Mouse (Mus musculus): ENCODE measurements around the gene Tmem128. TPM values are rescaled to one million over a fixed set of nuclear protein-coding genes. Genes with fewer than 3 reads are reported as not detected.

Gene Tmem128
- polyA plus RNA-seq, 1 experiment from 2014 or later: 104 TPM

DNA sequence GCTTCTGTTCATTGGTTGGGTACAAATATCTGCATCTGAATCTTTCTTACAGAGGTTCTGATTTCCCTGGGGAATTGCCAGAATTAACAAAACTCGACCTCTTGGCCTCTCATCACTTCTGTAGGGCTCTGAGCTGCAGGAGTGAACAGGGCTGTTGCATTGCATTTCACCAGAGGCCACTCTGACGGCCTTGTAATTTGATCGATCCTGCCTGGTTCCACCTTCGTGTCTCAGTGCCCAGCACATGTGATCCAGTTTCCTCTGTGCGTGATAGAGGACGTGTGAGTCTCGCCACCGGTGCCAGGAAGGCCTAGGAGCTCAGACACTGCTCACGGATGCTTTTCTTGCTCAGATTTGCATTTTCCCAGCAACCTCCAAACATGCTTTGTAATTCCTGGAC is 25.7 kb downstream of the Tmem128 start:
- no peaks in the 10 kb centered on the region for H3K4me1 ChIP-seq (replicated peaks)
- ATAC-seq (ENCODE audit: low FRiP score): no peak
- H3K27ac ChIP-seq: no peak overlapping the region
- no peak overlapping the region for H3K4me2 ChIP-seq
- H3K27me3 ChIP-seq: peaks cover 6% of the 10 kb centered on the region
- no peak overlapping the region for H3K9ac ChIP-seq
- 58% methylated on average over 9 of the region's 9 CpGs for WGBS
- no peaks in the 10 kb centered on the region for H3K9me3 ChIP-seq
- no peak overlapping the region for H3K4me3 ChIP-seq
- no peaks in the 10 kb centered on the region for H3K36me3 ChIP-seq

DNA sequence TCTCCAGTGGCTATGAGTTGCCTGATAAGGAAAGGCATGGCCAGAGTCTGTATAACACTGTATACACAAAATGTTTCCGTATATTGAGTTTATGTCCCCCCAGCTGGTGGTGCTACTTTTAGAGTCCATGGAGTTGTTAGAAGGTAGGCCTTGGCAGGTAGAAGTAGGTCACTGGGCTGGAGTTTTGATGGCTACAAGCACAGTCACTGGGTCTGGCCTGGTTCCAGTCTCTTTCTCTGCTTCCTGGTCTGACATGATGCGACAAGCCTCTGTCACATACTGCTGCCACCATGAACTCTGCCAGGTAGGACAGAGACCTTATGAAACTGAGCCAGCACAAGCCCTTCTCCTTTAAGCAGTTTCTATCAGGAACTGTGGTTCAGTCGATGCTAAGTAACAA is 28.5 kb downstream of the Tmem128 start:
- ATAC-seq (ENCODE audit: low FRiP score): no peak
- Histone ChIP-seq H3K27ac (no peak overlapping the region), H3K4me1 (replicated peaks) (no peaks in the 10 kb centered on the region), H3K9ac (no peak overlapping the region), H3K4me2 (no peak overlapping the region), H3K27me3 (no peaks in the 10 kb centered on the region), H3K9me3 (no peaks in the 10 kb centered on the region), H3K36me3 (no peaks in the 10 kb centered on the region), H3K4me3 (no peak overlapping the region)
- WGBS: 90% methylated on average over 3 of the region's 3 CpGs

DNA sequence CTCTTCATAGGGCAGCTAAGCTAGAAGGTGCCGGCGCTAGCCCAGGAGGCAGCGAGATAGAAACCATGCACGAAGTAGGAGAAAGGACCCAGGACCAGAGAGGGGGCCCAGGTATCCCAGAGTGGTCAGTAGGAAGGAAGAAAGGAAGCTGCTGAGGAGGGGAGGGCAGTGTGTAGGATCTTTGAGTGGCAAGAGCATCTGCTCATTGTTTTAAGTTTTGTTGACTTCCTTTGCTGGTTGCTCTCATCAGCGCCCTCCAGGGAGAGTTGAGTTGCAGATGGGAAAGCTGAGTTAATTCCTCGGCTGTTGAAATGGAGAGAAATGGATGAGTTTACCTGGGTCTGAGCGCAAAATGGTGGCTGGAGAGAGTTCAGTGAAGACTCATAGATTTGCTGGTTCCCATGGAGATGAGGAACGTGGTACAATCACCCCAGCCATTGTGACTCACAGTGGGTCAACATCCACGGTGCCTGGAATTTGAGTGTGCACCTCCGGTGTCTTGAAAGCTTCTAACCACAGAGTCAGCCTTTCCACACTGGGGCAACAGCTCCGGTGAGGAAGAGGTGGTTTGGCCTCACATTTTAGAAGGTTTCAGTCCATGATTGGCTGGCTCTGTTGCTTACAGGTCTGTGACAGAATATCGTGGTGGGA is 41.9 kb downstream of the Tmem128 start:
- no peaks in the 10 kb centered on the region for H3K36me3 ChIP-seq
- ATAC-seq (ENCODE audit: low FRiP score): no peak
- H3K4me3 ChIP-seq: no peak overlapping the region
- WGBS: 91% methylated on average over 12 of the region's 12 CpGs
- H3K9ac ChIP-seq: no peak overlapping the region
- no peaks in the 10 kb centered on the region for H3K27me3 ChIP-seq
- H3K9me3 ChIP-seq: no peaks in the 10 kb centered on the region
- no peak overlapping the region for H3K4me2 ChIP-seq
- H3K27ac ChIP-seq: no peak overlapping the region
- H3K4me1 ChIP-seq (replicated peaks): no peaks in the 10 kb centered on the region

DNA sequence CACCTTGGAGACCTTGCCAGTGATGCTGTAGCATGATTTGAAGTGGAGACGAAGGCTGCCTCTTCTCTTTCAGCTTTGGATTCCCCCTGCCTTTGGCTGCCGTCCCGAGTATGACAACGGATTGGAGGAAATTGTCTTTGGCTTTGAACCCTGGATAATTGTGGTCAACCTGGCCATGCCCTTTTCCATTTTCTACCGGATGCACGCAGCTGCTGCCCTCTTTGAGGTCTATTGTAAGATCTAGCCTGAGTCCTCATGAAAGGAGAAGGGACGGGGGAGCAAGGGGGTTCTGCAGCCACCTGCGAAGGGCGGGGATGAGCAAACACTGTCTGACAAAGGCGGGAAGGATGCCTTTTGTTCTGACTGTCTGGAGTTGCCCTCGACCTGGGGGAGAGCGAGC is 42.7 kb downstream of the Tmem128 start:
- 16% methylated on average over 12 of the region's 12 CpGs for WGBS
- no peaks in the 10 kb centered on the region for H3K4me1 ChIP-seq (replicated peaks)
- H3K27me3 ChIP-seq: no peaks in the 10 kb centered on the region

DNA sequence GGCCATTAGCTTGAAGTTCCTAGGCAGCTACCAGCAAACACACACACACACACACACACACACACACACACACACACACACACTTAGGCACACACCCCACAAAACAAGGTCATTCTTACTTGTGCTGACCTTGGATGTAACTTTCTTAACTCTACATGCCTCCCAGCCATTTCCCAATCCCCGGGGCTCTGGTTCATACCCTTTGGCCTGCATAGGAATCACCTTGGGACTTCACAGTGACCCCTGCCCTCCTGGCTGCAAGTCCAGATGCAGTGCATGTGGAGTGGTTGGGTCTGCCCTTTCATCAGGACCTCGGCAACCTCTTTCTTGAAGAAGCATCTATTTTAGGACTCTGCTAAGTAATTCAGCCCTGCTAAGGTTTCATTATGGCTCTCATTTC is 45.3 kb downstream of the Tmem128 start:
- H3K36me3 ChIP-seq: no peaks in the 10 kb centered on the region
- ATAC-seq (ENCODE audit: low FRiP score): no peak
- WGBS: 68% methylated on average over 2 of the region's 2 CpGs

More for the DNA sequence above, 42.7 kb downstream of the Tmem128 start:
- no peak overlapping the region for H3K27ac ChIP-seq
- no peak overlapping the region for H3K9ac ChIP-seq
- no peak overlapping the region for H3K4me2 ChIP-seq
- no peak overlapping the region for H3K4me3 ChIP-seq
- no peak for ATAC-seq (ENCODE audit: low FRiP score)
- H3K36me3 ChIP-seq: no peaks in the 10 kb centered on the region
- no peaks in the 10 kb centered on the region for H3K9me3 ChIP-seq

DNA sequence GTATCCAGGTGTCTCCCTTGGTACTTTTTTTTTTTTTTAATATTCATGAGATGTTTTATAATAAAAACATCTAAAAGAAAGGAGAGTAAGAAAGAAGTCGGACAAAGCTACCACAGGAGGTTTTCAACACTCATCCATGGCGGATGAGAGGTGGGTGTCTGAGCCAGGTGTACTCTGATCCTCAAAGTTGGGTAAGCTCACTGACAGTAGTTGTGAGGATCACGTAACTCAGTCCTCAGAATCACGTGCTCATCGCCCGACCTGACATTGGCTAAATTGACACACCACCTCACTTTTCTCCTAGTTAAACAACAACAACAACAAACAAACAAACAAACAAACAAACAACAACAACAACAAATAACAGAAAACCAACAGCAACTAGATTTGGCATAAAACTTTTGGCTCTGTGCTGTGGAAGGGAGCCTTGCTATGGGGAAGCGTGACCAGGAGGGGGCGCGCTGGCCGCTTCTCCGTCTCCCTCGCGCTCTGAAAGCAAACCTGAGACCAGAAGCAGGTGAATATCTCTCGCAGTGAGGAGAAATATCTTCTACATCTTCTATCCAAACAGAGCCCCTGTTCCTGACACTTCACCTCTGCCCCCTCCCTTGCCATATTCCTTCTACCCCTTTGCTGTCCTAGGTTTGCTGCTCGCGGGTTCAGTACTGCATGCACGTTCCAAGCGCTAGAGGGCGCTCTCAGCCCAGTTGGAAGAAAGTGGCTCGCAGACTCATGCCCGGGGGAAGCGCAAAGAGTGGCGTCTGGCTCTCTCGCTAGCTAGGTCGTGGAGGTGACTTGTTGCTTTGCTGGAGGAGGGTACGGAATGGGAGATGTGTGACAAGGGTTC is 47.5 kb downstream of the Tmem128 start:
- H3K4me3 ChIP-seq: peak overlapping the region; percentile 42
- peaks cover 13% of the 10 kb centered on the region; the same call in 1 of the 2 replicates for H3K27me3 ChIP-seq
- no peaks in the 10 kb centered on the region for H3K36me3 ChIP-seq
- no peaks in the 10 kb centered on the region for H3K4me1 ChIP-seq (replicated peaks)
- ATAC-seq (ENCODE audit: low FRiP score): peak; percentile 93
- no peak overlapping the region for H3K27ac ChIP-seq
- 10% methylated on average over 26 of the region's 26 CpGs for WGBS
- H3K4me2 ChIP-seq: peak overlapping the region; percentile 64
- no peaks in the 10 kb centered on the region for H3K9me3 ChIP-seq
- H3K9ac ChIP-seq: 0 out of 2 replicates have a peak overlapping the region, but pooled peaks have one; percentile 56

More for the DNA sequence above, 45.3 kb downstream of the Tmem128 start:
- Histone ChIP-seq H3K4me3 (no peak overlapping the region), H3K27ac (no peak overlapping the region), H3K9ac (no peak overlapping the region), H3K4me2 (no peak overlapping the region), H3K9me3 (no peaks in the 10 kb centered on the region), H3K4me1 (replicated peaks) (no peaks in the 10 kb centered on the region), H3K27me3 (peaks cover 13% of the 10 kb centered on the region; the same call in 1 of the 2 replicates)

DNA sequence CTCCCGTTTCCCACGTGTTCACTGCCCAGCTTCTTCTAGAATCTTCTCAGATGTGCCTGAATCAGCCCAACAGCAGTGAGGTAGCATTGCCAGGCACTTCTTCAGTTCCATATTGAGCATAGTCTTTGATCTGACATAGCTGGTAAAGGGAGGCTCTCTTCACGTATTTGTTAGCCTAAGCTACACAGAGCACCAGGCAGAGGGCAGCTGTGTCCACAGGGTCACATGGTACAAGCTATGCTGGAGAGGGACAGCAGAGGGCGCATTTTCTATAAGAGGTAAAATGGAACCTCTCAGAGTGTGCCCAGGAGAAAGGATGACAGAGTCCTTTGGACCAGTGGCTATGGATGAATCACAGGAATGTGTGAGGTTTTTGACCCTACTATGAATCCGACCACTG is 48.9 kb downstream of the Tmem128 start:
- H3K36me3 ChIP-seq: no peaks in the 10 kb centered on the region
- no peak for ATAC-seq (ENCODE audit: low FRiP score)
- H3K4me3 ChIP-seq: no peak overlapping the region
- 55% methylated on average over 5 of the region's 5 CpGs for WGBS
- H3K4me1 ChIP-seq (replicated peaks): no peaks in the 10 kb centered on the region
- no peak overlapping the region for H3K9ac ChIP-seq
- H3K4me2 ChIP-seq: no peak overlapping the region
- H3K27me3 ChIP-seq: peaks cover 13% of the 10 kb centered on the region; the same call in 1 of the 2 replicates
- no peaks in the 10 kb centered on the region for H3K9me3 ChIP-seq
- no peak overlapping the region for H3K27ac ChIP-seq

DNA sequence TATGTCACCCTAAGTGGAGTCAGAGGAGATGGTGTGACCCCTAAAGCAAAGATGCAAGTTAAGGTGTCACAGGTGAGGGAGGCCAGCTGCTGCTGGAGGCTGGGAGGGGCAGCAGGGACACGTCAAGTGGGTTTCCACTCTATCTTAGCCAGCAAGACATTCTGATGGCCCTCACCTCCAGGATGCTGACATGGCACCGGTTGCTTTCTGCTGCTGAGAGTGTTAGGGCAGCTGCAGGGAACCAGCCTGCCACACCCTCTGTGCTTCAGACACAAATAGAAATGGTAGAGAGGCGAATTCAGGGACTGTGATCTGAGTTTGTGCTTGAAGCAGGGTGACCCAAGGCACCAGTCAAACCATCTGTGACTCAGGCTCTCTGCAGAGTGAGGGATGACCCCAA is 49.8 kb downstream of the Tmem128 start:
- Histone ChIP-seq H3K27me3 (peaks cover 13% of the 10 kb centered on the region; the same call in 1 of the 2 replicates), H3K4me2 (no peak overlapping the region), H3K9me3 (no peaks in the 10 kb centered on the region), H3K27ac (no peak overlapping the region), H3K4me1 (replicated peaks) (no peaks in the 10 kb centered on the region), H3K4me3 (no peak overlapping the region), H3K9ac (no peak overlapping the region), H3K36me3 (no peaks in the 10 kb centered on the region)
- ATAC-seq (ENCODE audit: low FRiP score): no peak
- 64% methylated on average over 3 of the region's 3 CpGs for WGBS

Other genes with a start within 250 kb of the Tmem128 start
- 35.7 and 37.1 TPM in 2 replicates for gene Stx18, start 221.4 kb upstream of the Tmem128 start, polyA plus RNA-seq (2015; fragmentation: Nextera tagmentation; extraction: Ambion mirVana)
- gene Nsg1, start 100.3 kb upstream of the Tmem128 start, polyA plus RNA-seq (2015; fragmentation: Nextera tagmentation; extraction: Ambion mirVana): 1,020 and 1,085 TPM in 2 replicates
- gene Zbtb49, start 39.7 kb upstream of the Tmem128 start, polyA plus RNA-seq (2015; fragmentation: Nextera tagmentation; extraction: Ambion mirVana): 20.4 and 23.6 TPM in 2 replicates
- gene Lyar, start 39.7 kb upstream of the Tmem128 start, polyA plus RNA-seq (2015; fragmentation: Nextera tagmentation; extraction: Ambion mirVana): 55.7 and 58.4 TPM in 2 replicates
- gene Otop1, start 15.8 kb downstream of the Tmem128 start, polyA plus RNA-seq (2015; fragmentation: Nextera tagmentation; extraction: Ambion mirVana): not detected in 2 replicates
- 0.13 and 0.35 TPM in 2 replicates for gene Drd5, start 59.2 kb downstream of the Tmem128 start, polyA plus RNA-seq (2015; fragmentation: Nextera tagmentation; extraction: Ambion mirVana)
- gene Slc2a9, start 243.0 kb downstream of the Tmem128 start, polyA plus RNA-seq (2015; fragmentation: Nextera tagmentation; extraction: Ambion mirVana): 0.13 and 0.19 TPM in 2 replicates

Measured in hindbrain, embryonic 13.5 days (tissue).